Mouse (Mus musculus) ovary, adult 2 months (tissue): ENCODE measurements around the gene Kcnc2. TPM values are rescaled to one million over a fixed set of nuclear protein-coding genes. Genes with fewer than 3 reads are reported as not detected.

ENCODE experiments used
- polyA plus RNA-seq: library from polyadenylated mRNA; depleted of rRNA; stranded (reverse); fragments of >200 nt; gene quantifications from 2 replicates; pipeline ENCODE4 v1.2.3, GENCODE M21; 2012; rRNA removed

Gene Kcnc2
- polyA plus RNA-seq: 0.74 and 0.88 TPM in 2 replicates

DNA sequence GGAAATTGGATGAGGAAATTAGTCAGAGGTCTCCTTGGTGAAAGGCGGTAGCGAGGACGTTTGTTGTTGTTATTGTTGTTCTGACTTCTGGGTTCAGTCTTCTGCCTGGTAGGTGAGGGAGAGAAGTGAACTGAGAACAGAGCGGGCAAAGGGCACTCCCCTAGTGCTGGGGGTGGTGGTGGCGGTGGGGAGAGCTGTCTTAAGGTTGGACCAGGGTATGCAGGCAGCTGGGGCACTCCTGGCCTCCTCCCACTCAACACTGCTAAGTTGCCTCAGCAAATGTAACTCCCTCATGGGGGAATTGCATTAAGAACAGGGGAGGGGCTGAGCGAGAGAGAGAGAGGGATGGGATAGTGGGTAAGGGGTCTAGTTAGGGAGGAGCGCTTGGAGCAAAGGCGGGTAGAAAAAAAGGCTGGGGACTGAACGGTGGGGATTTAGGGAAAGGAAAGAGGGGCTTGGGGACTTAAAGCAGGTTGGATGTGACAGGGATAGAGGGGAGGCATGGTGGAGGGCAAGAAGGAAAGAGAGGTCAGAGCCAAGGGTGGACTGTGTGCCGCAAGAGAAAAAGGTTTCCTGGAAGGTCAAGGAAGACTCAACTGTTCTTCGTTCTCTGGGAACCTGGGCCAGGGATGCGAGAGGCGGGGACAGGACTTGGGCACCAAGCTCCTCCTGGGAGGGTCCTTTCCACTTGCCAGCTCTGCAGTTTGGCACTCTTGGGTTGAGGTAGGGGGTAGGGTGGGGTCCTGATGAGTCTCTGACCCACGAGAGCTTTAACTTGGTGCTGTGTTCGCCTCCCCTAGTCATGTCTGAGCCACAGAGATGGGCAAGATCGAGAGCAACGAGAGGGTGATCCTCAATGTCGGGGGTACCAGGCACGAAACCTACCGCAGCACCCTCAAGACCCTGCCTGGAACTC lies at the start of gene Kcnc2:
TSS of gene Kcnc2 (plus strand) at position 235 of the 916 bp plus-strand sequence.

Other genes with a start within 250 kb of the Kcnc2 start
- gene Glipr1l1, start 210.9 kb upstream of the Kcnc2 start, polyA plus RNA-seq: not detected in 2 replicates
- not detected in 2 replicates for gene Glipr1l2, start 187.8 kb upstream of the Kcnc2 start, polyA plus RNA-seq
- gene Glipr1l3, start 110.8 kb upstream of the Kcnc2 start, polyA plus RNA-seq: not detected in 2 replicates
- gene Caps2, start 107.5 kb upstream of the Kcnc2 start, polyA plus RNA-seq: 0.08 and 0.32 TPM in 2 replicates